Mouse (Mus musculus) liver, embryonic 13.5 days (tissue): ENCODE measurements around the gene Csrnp2. TPM values are rescaled to one million over a fixed set of nuclear protein-coding genes. Genes with fewer than 3 reads are reported as not detected.

Source experiments
- ATAC-seq: fragments of 200-750 bp; cut with Nextera tagmentation; 2 replicates; pipeline ENCODE4 v1.8.0; 2017; ENCODE audit warnings: low read depth, mild to moderate bottlenecking, moderate number of reproducible peaks, moderate library complexity
- DNase-seq: peaks from one replicate; pipeline ENCODE4 v3.0.0; 2022
- H3K27ac ChIP-seq: fragments of 300-500 bp; sonication (generic); 2 replicates; pipeline ENCODE4 v1.5.1; 2015; ENCODE audit warnings: moderate library complexity, mild to moderate bottlenecking, inconsistent platforms
- H3K27me3 ChIP-seq: fragments of 300-500 bp; sonication (generic); 2 replicates; pipeline ENCODE4 v1.6.1; 2015; ENCODE audit warnings: mild to moderate bottlenecking, inconsistent platforms
- H3K36me3 ChIP-seq: fragments of 300-500 bp; sonication (generic); 2 replicates; pipeline ENCODE4 v1.6.1; 2015; ENCODE audit warnings: mild to moderate bottlenecking, inconsistent platforms
- H3K4me1 ChIP-seq: fragments of 300-500 bp; sonication (generic); replicated peaks from 2 replicates; pipeline ENCODE4 v1.6.1; 2015; ENCODE audit warnings: inconsistent platforms
- H3K4me2 ChIP-seq: fragments of 300-500 bp; sonication (generic); 2 replicates; pipeline ENCODE4 v1.6.1; 2015; ENCODE audit warnings: inconsistent platforms, mild to moderate bottlenecking, moderate library complexity
- H3K4me3 ChIP-seq: fragments of 300-500 bp; sonication (generic); replicated peaks from 2 replicates; pipeline ENCODE4 v1.5.1; 2015; ENCODE audit warnings: mild to moderate bottlenecking, inconsistent platforms
- H3K9ac ChIP-seq: fragments of 300-500 bp; sonication (generic); 2 replicates; pipeline ENCODE4 v1.6.1; 2015; ENCODE audit warnings: mild to moderate bottlenecking, inconsistent platforms
- H3K9me3 ChIP-seq: fragments of 300-500 bp; sonication (generic); replicated peaks from 2 replicates; pipeline ENCODE4 v1.6.1; 2016; ENCODE audit warnings: inconsistent platforms
- WGBS: fragments of 180-500 bp; shearing (Covaris S2); methylation state at CpG from one replicate; pipeline ENCODE4 v1.1.7; 2015; ENCODE audit not compliant: insufficient replicate concordance; 5-methylcytosine and 5-hydroxymethylcytosine counted together
- polyA plus RNA-seq: library from polyadenylated mRNA; unstranded; fragments of >200 nt; fragmentation: Nextera tagmentation; extraction: Ambion mirVana; gene quantifications from 2 replicates; pipeline ENCODE4 v1.2.1, GENCODE M21; 2015

Gene Csrnp2
- polyA plus RNA-seq, 1 experiment from 2014 or later = 1.1 TPM

DNA sequence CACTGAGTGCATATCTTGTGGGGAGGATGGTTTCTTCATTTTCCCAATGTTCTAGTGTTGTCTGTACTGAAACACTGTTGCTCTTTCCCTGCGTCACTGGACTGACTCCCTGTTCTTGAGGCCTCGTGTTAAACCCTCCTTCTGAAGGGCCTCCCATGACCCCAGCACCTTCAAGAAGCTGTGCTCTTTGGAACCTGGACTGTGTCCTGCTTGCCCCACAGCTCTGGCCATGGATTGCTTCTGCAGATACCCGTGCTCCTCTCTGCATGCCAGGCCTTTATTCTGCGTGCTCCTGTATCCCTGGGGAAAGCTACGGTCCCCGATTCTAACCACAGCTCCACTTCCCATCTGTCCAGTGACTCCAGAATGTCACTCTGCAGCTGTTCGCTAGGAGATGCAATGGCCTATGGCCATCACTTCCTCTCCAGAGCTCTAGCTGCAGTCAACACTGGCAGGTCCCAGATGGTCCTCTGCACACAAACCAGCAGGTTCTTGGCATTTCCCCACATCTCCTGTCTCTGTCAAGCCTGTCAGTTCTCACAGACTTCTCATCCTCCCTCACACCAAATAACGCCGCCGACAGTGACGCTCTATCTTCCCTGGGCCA, 65.2 kb downstream of the Csrnp2 start:
- no peaks in the 10 kb centered on the region for H3K9me3 ChIP-seq
- no peak overlapping the region for H3K9ac ChIP-seq
- no peak overlapping the region for H3K4me2 ChIP-seq
- H3K4me3 ChIP-seq = no peak overlapping the region
- ATAC-seq (no peak), DNase-seq (no peak)
- peaks cover 22% of the 10 kb centered on the region for H3K4me1 ChIP-seq
- no peak overlapping the region for H3K27ac ChIP-seq
- H3K36me3 ChIP-seq = no peaks in the 10 kb centered on the region
- peaks cover 27% of the 10 kb centered on the region for H3K27me3 ChIP-seq
- WGBS = 67% methylated on average over 11 of the region's 11 CpGs

Other genes with a start within 250 kb of the Csrnp2 start
- not detected in 2 replicates for gene Tmprss12, start 214.7 kb downstream of the Csrnp2 start, polyA plus RNA-seq
- gene Mettl7a1, start 191.3 kb downstream of the Csrnp2 start, polyA plus RNA-seq = 6.6 and 7.7 TPM in 2 replicates
- not detected in 2 replicates for gene Mettl7a3, start 160.6 kb downstream of the Csrnp2 start, polyA plus RNA-seq
- gene Methig1, start 142.3 kb downstream of the Csrnp2 start, polyA plus RNA-seq = not detected in 2 replicates
- gene Mettl7a2, start 142.3 kb downstream of the Csrnp2 start, polyA plus RNA-seq = not detected in 2 replicates
- not detected in 2 replicates for gene Higd1c, start 130.9 kb downstream of the Csrnp2 start, polyA plus RNA-seq
- not detected in 2 replicates for gene Gm5475, start 73.3 kb downstream of the Csrnp2 start, polyA plus RNA-seq
- 46.8 and 57.1 TPM in 2 replicates for gene Slc11a2, start 70.4 kb downstream of the Csrnp2 start, polyA plus RNA-seq
- 14.4 and 15.0 TPM in 2 replicates for gene Letmd1, start 26.5 kb downstream of the Csrnp2 start, polyA plus RNA-seq
- 4.4 and 4.6 TPM in 2 replicates for gene Tfcp2, start 56.5 kb upstream of the Csrnp2 start, polyA plus RNA-seq
- 0.10 and 0.23 TPM in 2 replicates for gene Pou6f1, start 104.5 kb upstream of the Csrnp2 start, polyA plus RNA-seq
- gene Dazap2, start 119.9 kb upstream of the Csrnp2 start, polyA plus RNA-seq = 141 and 173 TPM in 2 replicates
- gene Smagp, start 141.5 kb upstream of the Csrnp2 start, polyA plus RNA-seq = 7.7 and 7.9 TPM in 2 replicates
- gene Bin2, start 174.1 kb upstream of the Csrnp2 start, polyA plus RNA-seq = 19.7 and 25.7 TPM in 2 replicates
- gene Cela1, start 192.4 kb upstream of the Csrnp2 start, polyA plus RNA-seq = 8.2 and 11.8 TPM in 2 replicates
- gene Galnt6, start 233.9 kb upstream of the Csrnp2 start, polyA plus RNA-seq = 1.1 and 1.3 TPM in 2 replicates